Mouse (Mus musculus) limb, embryonic 12.5 days (tissue): ENCODE data around the gene Rab11fip3. TPM values are rescaled to one million over a fixed set of nuclear protein-coding genes. Genes with fewer than 3 reads are reported as not detected.

Experiments
- ATAC-seq: fragments of 200-750 bp; cut with Nextera tagmentation; 2 replicates; pipeline ENCODE4 v1.8.0; 2017; ENCODE audit warnings: low read depth, moderate TSS enrichment; ENCODE audit not compliant: insufficient number of reproducible peaks, insufficient read depth, low FRiP score, low TSS enrichment
- H3K27ac ChIP-seq: fragments of 300-500 bp; sonication (generic); 2 replicates; pipeline ENCODE4 v1.5.1; 2016; ENCODE audit warnings: mild to moderate bottlenecking, moderate library complexity
- H3K27me3 ChIP-seq: fragments of 300-500 bp; sonication (generic); 2 replicates; pipeline ENCODE4 v1.6.1; 2016; ENCODE audit warnings: mild to moderate bottlenecking, moderate library complexity
- H3K36me3 ChIP-seq: fragments of 300-500 bp; sonication (generic); 2 replicates; pipeline ENCODE4 v1.6.1; 2016; ENCODE audit warnings: mild to moderate bottlenecking, moderate library complexity
- H3K4me1 ChIP-seq: fragments of 300-500 bp; sonication (generic); replicated peaks from 2 replicates; pipeline ENCODE4 v1.6.1; 2016
- H3K4me2 ChIP-seq: fragments of 300-500 bp; sonication (generic); 2 replicates; pipeline ENCODE4 v1.6.1; 2016; ENCODE audit warnings: mild to moderate bottlenecking, moderate library complexity
- H3K4me3 ChIP-seq: fragments of 300-500 bp; sonication (generic); replicated peaks from 2 replicates; pipeline ENCODE4 v1.5.1; 2016; ENCODE audit warnings: mild to moderate bottlenecking
- H3K9ac ChIP-seq: fragments of 300-500 bp; sonication (generic); replicated peaks from 2 replicates; pipeline ENCODE4 v1.6.1; 2016; ENCODE audit warnings: mild to moderate bottlenecking, moderate library complexity
- H3K9me3 ChIP-seq: fragments of 300-500 bp; sonication (generic); 2 replicates; pipeline ENCODE4 v1.6.1; 2016; ENCODE audit warnings: mild to moderate bottlenecking, moderate library complexity
- WGBS: fragments of 180-500 bp; shearing (Covaris S2); methylation state at CpG from one replicate; pipeline ENCODE4 v1.1.7; 2016; 5-methylcytosine and 5-hydroxymethylcytosine counted together
- polyA plus RNA-seq: library from polyadenylated mRNA; unstranded; fragments of >200 nt; fragmentation: Nextera tagmentation; extraction: Ambion mirVana; gene quantifications from 2 replicates; pipeline ENCODE4 v1.2.1, GENCODE M21; 2016

Rab11fip3 gene
- polyA plus RNA-seq, 1 experiment from 2014 or later: 26.9 TPM

GRCm38 (mm10) chr17:25985306-25986294 is 83.8 kb downstream of the Rab11fip3 start, which contains the start of gene Capn15:
TSS of gene Capn15 (minus strand) at chr17:25985796.
- Histone ChIP-seq H3K27ac (peak within 1 kb of the TSS; percentile 87), H3K9me3 (no peaks in the 10 kb centered on the region), H3K4me1 (peaks cover 25% of the 10 kb centered on the region), H3K4me3 (peak within 1 kb of the TSS; percentile 82), H3K36me3 (peaks cover 19% of the 10 kb centered on the region), H3K27me3 (no peaks in the 10 kb centered on the region), H3K4me2 (peak within 1 kb of the TSS; percentile 81), H3K9ac (peak within 1 kb of the TSS; percentile 91)
- under 1% methylated on average over 91 of the region's 91 CpGs for WGBS
- ATAC-seq: peak; percentile 99

GRCm38 (mm10) chr17:25984556-25985305 is 84.6 kb downstream of the Rab11fip3 start:
- peak overlapping the region; percentile 91 for H3K9ac ChIP-seq
- H3K27ac ChIP-seq: peak overlapping the region; percentile 87
- peaks cover 25% of the 10 kb centered on the region for H3K4me1 ChIP-seq
- H3K4me3 ChIP-seq: peak overlapping the region; percentile 82
- no peaks in the 10 kb centered on the region for H3K9me3 ChIP-seq
- peaks cover 10% of the 10 kb centered on the region for H3K36me3 ChIP-seq
- 13% methylated on average over 17 of the region's 17 CpGs for WGBS
- no peaks in the 10 kb centered on the region for H3K27me3 ChIP-seq
- no peak for ATAC-seq
- H3K4me2 ChIP-seq: peak overlapping the region; percentile 81

GRCm38 (mm10) chr17:25984066-25984465 is 85.3 kb downstream of the Rab11fip3 start:
- ATAC-seq: no peak
- Histone ChIP-seq H3K27ac (no peak overlapping the region), H3K4me2 (peak overlapping the region; percentile 81), H3K27me3 (no peaks in the 10 kb centered on the region), H3K9me3 (no peaks in the 10 kb centered on the region), H3K9ac (no peak overlapping the region), H3K4me1 (peaks cover 25% of the 10 kb centered on the region), H3K36me3 (peaks cover 8% of the 10 kb centered on the region; the same call in 1 of the 2 replicates), H3K4me3 (peak overlapping the region; percentile 82)
- WGBS: 94% methylated on average over 1 of the region's 1 CpGs

- Histone ChIP-seq H3K27me3 (no peaks in the 10 kb centered on the region), H3K27ac (no peak overlapping the region), H3K36me3 (peaks cover 12% of the 10 kb centered on the region; the same call in 1 of the 2 replicates), H3K9ac (no peak overlapping the region), H3K4me3 (no peak overlapping the region), H3K4me2 (no peak overlapping the region), H3K4me1 (peaks cover 25% of the 10 kb centered on the region), H3K9me3 (no peaks in the 10 kb centered on the region)
- WGBS: 87% methylated on average over 3 of the region's 3 CpGs
- no peak for ATAC-seq
Measured at GRCm38 (mm10) chr17:25982913-25983312, 86.4 kb downstream of the Rab11fip3 start.

DNA sequence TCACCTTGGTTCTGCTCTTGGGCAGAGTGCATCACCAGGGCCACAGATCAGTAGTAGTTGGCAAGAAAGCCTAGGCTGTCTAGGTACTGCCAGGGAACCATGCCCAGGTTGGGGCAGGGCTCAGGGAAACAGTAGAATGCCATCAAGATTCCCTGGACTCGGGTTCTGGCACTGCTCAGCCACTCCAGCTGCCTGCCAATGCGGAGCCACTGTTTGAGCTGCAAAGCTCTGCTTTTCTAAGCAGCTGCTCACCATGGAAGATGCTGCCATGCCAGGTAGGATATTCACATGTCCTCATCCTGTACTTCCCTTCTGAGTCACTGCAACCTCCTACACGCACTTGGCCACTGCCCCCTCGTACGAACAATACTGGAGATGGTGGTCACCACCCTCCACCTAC is 88.5 kb downstream of the Rab11fip3 start:
- ATAC-seq: no peak
- WGBS: 90% methylated on average over 5 of the region's 5 CpGs
- H3K27ac ChIP-seq: no peak overlapping the region

GRCm38 (mm10) chr17:25979829-25980738 is 89.3 kb downstream of the Rab11fip3 start:
- no peak overlapping the region for H3K4me3 ChIP-seq
- H3K9me3 ChIP-seq: no peaks in the 10 kb centered on the region
- 90% methylated on average over 5 of the region's 5 CpGs for WGBS
- H3K36me3 ChIP-seq: peaks cover 16% of the 10 kb centered on the region; the same call in 1 of the 2 replicates
- no peak overlapping the region for H3K27ac ChIP-seq
- peaks cover 21% of the 10 kb centered on the region for H3K4me1 ChIP-seq
- no peak overlapping the region for H3K9ac ChIP-seq
- H3K27me3 ChIP-seq: no peaks in the 10 kb centered on the region
- no peak overlapping the region for H3K4me2 ChIP-seq
- no peak for ATAC-seq

More for the DNA sequence above, 88.5 kb downstream of the Rab11fip3 start:
- Histone ChIP-seq H3K4me2 (no peak overlapping the region), H3K27me3 (no peaks in the 10 kb centered on the region), H3K36me3 (peaks cover 16% of the 10 kb centered on the region; the same call in 1 of the 2 replicates), H3K4me3 (no peak overlapping the region), H3K9me3 (no peaks in the 10 kb centered on the region), H3K4me1 (peaks cover 21% of the 10 kb centered on the region), H3K9ac (no peak overlapping the region)

- no peak overlapping the region for H3K9ac ChIP-seq
- H3K4me3 ChIP-seq: no peak overlapping the region
- WGBS: 87% methylated on average over 4 of the region's 4 CpGs
- no peak for ATAC-seq
- peaks cover 10% of the 10 kb centered on the region for H3K36me3 ChIP-seq
- no peaks in the 10 kb centered on the region for H3K9me3 ChIP-seq
- H3K27ac ChIP-seq: no peak overlapping the region
- peaks cover 13% of the 10 kb centered on the region; the same call in 1 of the 2 replicates for H3K4me1 ChIP-seq
- H3K27me3 ChIP-seq: no peaks in the 10 kb centered on the region
- H3K4me2 ChIP-seq: no peak overlapping the region
Measured at GRCm38 (mm10) chr17:25970954-25971707, 98.2 kb downstream of the Rab11fip3 start.

DNA sequence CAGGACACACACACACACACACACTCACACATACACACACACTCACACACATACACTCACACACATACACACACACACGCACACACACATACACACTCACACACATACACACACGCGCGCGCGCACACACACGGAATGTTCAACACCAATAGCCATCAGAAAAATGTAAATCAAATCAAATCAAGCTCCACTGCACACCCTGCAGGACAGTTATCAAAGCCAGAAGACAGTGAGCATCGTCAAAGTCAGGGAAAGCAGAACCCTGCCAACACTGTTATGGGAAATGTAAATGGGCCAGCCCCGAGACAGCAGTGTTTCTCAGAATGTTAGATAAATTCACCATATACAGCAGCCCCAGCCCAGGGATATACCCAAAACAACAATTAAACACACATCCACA is 98.9 kb downstream of the Rab11fip3 start:
- no peak for ATAC-seq
- Histone ChIP-seq H3K27me3 (no peaks in the 10 kb centered on the region), H3K9ac (no peak overlapping the region), H3K9me3 (no peaks in the 10 kb centered on the region), H3K4me2 (no peak overlapping the region), H3K36me3 (peaks cover 15% of the 10 kb centered on the region), H3K4me1 (peaks cover 13% of the 10 kb centered on the region; the same call in 1 of the 2 replicates), H3K27ac (no peak overlapping the region), H3K4me3 (no peak overlapping the region)
- 97% methylated on average over 9 of the region's 9 CpGs for WGBS

- Histone ChIP-seq H3K9me3 (no peaks in the 10 kb centered on the region), H3K9ac (no peak overlapping the region), H3K4me2 (no peak overlapping the region), H3K36me3 (peaks cover 37% of the 10 kb centered on the region), H3K27me3 (no peaks in the 10 kb centered on the region), H3K4me1 (peaks cover 2% of the 10 kb centered on the region; the same call in 1 of the 2 replicates), H3K4me3 (no peak overlapping the region), H3K27ac (no peak overlapping the region)
- ATAC-seq: no peak
- 65% methylated on average over 1 of the region's 1 CpGs for WGBS
Measured at GRCm38 (mm10) chr17:25968176-25968575, 101.2 kb downstream of the Rab11fip3 start.

DNA sequence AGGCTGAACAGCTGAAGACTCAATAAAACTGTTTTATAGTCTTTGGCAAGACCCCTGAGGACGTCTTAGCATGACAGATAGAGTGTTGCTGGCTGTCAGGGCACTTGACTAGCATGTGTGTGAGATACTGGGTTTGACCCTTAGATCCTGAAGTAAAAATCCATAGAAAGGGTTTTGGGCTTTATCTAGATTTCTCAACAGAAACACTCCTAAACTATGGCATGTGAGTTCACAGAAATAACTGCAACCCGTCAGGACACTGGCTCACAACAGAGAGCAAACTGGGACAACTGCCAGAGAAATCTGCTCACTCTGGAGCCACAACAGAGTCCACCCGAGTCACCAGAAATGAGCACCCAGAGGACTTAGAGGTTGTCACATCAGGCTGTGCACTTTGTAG is 101.7 kb downstream of the Rab11fip3 start:
- H3K4me3 ChIP-seq: no peak overlapping the region
- H3K9me3 ChIP-seq: no peaks in the 10 kb centered on the region
- no peak overlapping the region for H3K4me2 ChIP-seq
- H3K4me1 ChIP-seq: no peaks in the 10 kb centered on the region; the same call in 1 of the 2 replicates
- no peak for ATAC-seq
- peaks cover 37% of the 10 kb centered on the region for H3K36me3 ChIP-seq
- 39% methylated on average over 3 of the region's 3 CpGs for WGBS
- no peak overlapping the region for H3K27ac ChIP-seq
- no peak overlapping the region for H3K9ac ChIP-seq
- H3K27me3 ChIP-seq: no peaks in the 10 kb centered on the region
